Mouse (Mus musculus): ENCODE measurements at regions not wholly inside any gene's neighbourhood (a gene's known extent, or its start where the extent isn't known, plus 50 kb on each side); places are given as distances from the start of the nearest gene placed in this dataset.
A peak's percentile ranks its signal among the peaks of the same experiment; 100 is the strongest.
"Not testable (repeated sequence)": the region's sequence is repeated elsewhere in the genome, so short reads cannot be mapped to it uniquely, and the experiment has no call there.

DNA sequence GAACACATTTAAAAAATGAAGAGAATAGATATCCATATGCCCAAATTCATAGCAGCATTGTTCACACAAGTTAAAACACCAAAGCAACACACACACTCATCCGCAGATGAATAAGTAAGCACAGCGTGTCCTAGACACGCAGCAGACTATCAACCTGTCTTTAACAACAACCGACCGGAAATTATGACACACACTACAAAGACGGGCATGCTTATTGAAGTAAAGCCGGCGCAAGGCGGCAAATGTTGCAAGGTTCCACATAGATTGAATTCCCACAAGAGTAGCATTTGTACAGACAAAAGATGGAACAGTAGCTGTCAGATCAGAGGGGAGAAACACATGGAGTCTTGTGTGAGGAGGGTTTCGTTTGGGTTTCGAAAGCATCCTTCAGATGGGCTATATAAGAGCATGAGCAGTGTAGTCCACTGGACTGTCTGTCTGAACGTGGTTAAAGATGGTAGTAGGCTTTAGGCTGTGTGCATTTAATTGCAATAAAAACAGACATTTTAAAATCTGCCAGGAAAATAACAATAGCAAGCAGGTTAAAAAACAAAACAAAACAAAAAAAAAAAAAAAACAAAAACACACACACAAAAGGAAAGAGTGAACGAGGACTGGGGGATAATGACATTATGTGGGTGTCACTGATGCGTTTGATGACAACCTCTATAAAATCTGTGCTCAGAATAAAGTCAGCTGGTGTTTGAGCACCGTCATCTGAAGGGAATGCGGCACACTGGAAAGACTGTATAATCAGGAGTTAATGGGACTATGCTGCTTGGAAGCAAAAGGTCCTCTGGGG is 78.1 kb upstream of the Fam78b start:
- WGBS = 64% methylated on average over 16 of the region's 16 CpGs
- H3K4me3 ChIP-seq = no peak overlapping the region
- peak overlapping the region; percentile 35; the same call in 1 of the 2 replicates for H3K4me2 ChIP-seq (replicated peaks)
- no peaks in the 10 kb centered on the region for H3K27me3 ChIP-seq (replicated peaks)
- H3K27ac ChIP-seq = no peak overlapping the region; the same call in 1 of the 2 replicates
- no peaks in the 10 kb centered on the region for H3K36me3 ChIP-seq
- H3K9me3 ChIP-seq = no peaks in the 10 kb centered on the region
- H3K4me1 ChIP-seq = no peaks in the 10 kb centered on the region
- peak; percentile 81 for ATAC-seq (ENCODE audit: low FRiP score, low read depth)
- no peak overlapping the region for H3K9ac ChIP-seq

GRCm38 (mm10) chr1:166923713-166923975 is 77.6 kb upstream of the Fam78b start:
- Histone ChIP-seq H3K27me3 (replicated peaks) (no peaks in the 10 kb centered on the region), H3K9me3 (no peaks in the 10 kb centered on the region), H3K27ac (no peak overlapping the region), H3K36me3 (no peaks in the 10 kb centered on the region), H3K4me3 (no peak overlapping the region), H3K4me1 (no peaks in the 10 kb centered on the region), H3K9ac (no peak overlapping the region), H3K4me2 (replicated peaks) (no peak overlapping the region)
- 51% methylated on average over 3 of the region's 3 CpGs for WGBS
- no peak for ATAC-seq (ENCODE audit: low FRiP score, low read depth)

- WGBS = 84% methylated on average over 2 of the region's 2 CpGs
- no peak for ATAC-seq (ENCODE audit: low FRiP score, low read depth)
Observed at GRCm38 (mm10) chr1:166924126-166924525, 77.1 kb upstream of the Fam78b start.

GRCm38 (mm10) chr1:166926078-166926477 is 75.1 kb upstream of the Fam78b start:
- H3K9me3 ChIP-seq = no peaks in the 10 kb centered on the region
- H3K27me3 ChIP-seq (replicated peaks) = no peaks in the 10 kb centered on the region
- ATAC-seq (ENCODE audit: low FRiP score, low read depth) = no peak
- no peaks in the 10 kb centered on the region for H3K36me3 ChIP-seq
- H3K27ac ChIP-seq = no peak overlapping the region
- no peak overlapping the region for H3K4me3 ChIP-seq
- H3K9ac ChIP-seq = no peak overlapping the region
- no peak overlapping the region for H3K4me2 ChIP-seq (replicated peaks)
- no peaks in the 10 kb centered on the region for H3K4me1 ChIP-seq
- 46% methylated on average over 4 of the region's 4 CpGs for WGBS

More at GRCm38 (mm10) chr1:166924126-166924525, 77.1 kb upstream of the Fam78b start:
- Histone ChIP-seq H3K9me3 (no peaks in the 10 kb centered on the region), H3K4me1 (no peaks in the 10 kb centered on the region), H3K36me3 (no peaks in the 10 kb centered on the region), H3K9ac (no peak overlapping the region), H3K27me3 (replicated peaks) (no peaks in the 10 kb centered on the region), H3K4me2 (replicated peaks) (no peak overlapping the region), H3K4me3 (no peak overlapping the region), H3K27ac (no peak overlapping the region)

DNA sequence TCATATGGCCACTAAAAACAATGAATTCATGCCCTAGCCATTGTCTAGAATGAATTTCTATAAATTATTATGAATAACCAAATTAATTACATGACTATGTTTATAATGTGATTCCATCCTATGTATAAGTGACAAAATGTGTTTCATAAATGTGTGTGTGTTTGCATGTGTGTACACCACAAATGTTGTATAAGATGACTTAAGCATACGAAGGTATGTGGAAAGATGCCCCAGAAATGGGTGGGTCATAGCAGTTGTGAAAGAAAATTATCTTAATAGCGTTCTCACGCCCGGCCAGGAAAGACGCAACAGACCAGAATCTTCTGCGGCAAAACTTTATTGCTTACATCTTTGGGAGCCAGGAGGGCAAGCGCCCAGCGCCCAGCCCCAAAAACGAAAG is 61.5 kb upstream of the Fam78b start:
- 70% methylated on average over 9 of the region's 9 CpGs for WGBS
- H3K4me2 ChIP-seq (replicated peaks) = peak overlapping the region; percentile 28; the same call in 1 of the 2 replicates

GRCm38 (mm10) chr1:166940146-166941076 is 60.8 kb upstream of the Fam78b start:
- ATAC-seq (ENCODE audit: low FRiP score, low read depth) = peak; percentile 49; the same call in 1 of the 2 replicates
- H3K4me3 ChIP-seq = 0 out of 2 replicates have a peak overlapping the region, but pooled peaks have one; percentile 7
- H3K9me3 ChIP-seq; H3K36me3 ChIP-seq; H3K9ac ChIP-seq; H3K4me1 ChIP-seq; H3K27ac ChIP-seq; H3K27me3 ChIP-seq (replicated peaks): not testable (repeated sequence)
- H3K4me2 ChIP-seq (replicated peaks) = peak overlapping the region; percentile 28; the same call in 1 of the 2 replicates
- 57% methylated on average over 31 of the region's 31 CpGs for WGBS

More for the DNA sequence above, 61.5 kb upstream of the Fam78b start:
- not testable (repeated sequence) for H3K9me3 ChIP-seq; H3K27ac ChIP-seq; H3K4me1 ChIP-seq; H3K9ac ChIP-seq; ATAC-seq (ENCODE audit: low FRiP score, low read depth); H3K27me3 ChIP-seq (replicated peaks); H3K36me3 ChIP-seq
- H3K4me3 ChIP-seq = 0 out of 2 replicates have a peak overlapping the region, but pooled peaks have one; percentile 7

DNA sequence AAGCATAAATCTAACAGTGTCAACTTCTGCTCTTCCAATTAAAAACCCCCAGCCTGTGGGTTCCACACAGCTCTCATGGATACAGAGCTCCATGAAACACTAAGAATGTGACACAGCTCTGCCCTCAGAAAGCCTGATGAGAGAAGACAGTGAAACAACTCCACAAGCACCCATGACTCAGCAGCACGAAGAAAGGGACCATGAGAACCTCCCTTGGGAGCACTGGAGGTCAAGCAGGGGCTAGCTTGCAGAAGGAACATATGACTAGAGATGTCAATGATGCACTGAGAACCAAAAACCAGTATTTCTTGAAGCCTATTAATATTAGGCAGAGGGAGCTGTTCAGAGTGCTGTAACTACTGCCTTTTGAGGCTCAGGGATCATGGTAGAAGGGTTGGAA is 59.0 kb upstream of the Fam78b start:
- no peaks in the 10 kb centered on the region for H3K36me3 ChIP-seq
- H3K4me1 ChIP-seq = no peaks in the 10 kb centered on the region
- H3K9me3 ChIP-seq = no peaks in the 10 kb centered on the region
- no peak overlapping the region for H3K4me2 ChIP-seq (replicated peaks)
- ATAC-seq (ENCODE audit: low FRiP score, low read depth) = no peak
- H3K4me3 ChIP-seq = no peak overlapping the region
- WGBS = 67% methylated on average over 1 of the region's 1 CpGs
- H3K9ac ChIP-seq = no peak overlapping the region
- H3K27ac ChIP-seq = no peak overlapping the region
- H3K27me3 ChIP-seq (replicated peaks) = no peaks in the 10 kb centered on the region

GRCm38 (mm10) chr1:166944540-166944939 is 56.7 kb upstream of the Fam78b start:
- Histone ChIP-seq H3K4me1 (peaks cover 5% of the 10 kb centered on the region; the same call in 1 of the 2 replicates), H3K36me3 (no peaks in the 10 kb centered on the region), H3K4me2 (replicated peaks) (no peak overlapping the region), H3K27me3 (replicated peaks) (no peaks in the 10 kb centered on the region), H3K4me3 (no peak overlapping the region), H3K9me3 (no peaks in the 10 kb centered on the region), H3K9ac (no peak overlapping the region), H3K27ac (no peak overlapping the region)
- no peak for ATAC-seq (ENCODE audit: low FRiP score, low read depth)
- 84% methylated on average over 7 of the region's 7 CpGs for WGBS

- Histone ChIP-seq H3K4me2 (replicated peaks) (peak overlapping the region; percentile 39), H3K27me3 (replicated peaks) (no peaks in the 10 kb centered on the region), H3K9me3 (no peaks in the 10 kb centered on the region), H3K9ac (no peak overlapping the region), H3K27ac (no peak overlapping the region; the same call in 1 of the 2 replicates), H3K4me3 (no peak overlapping the region), H3K36me3 (no peaks in the 10 kb centered on the region), H3K4me1 (peaks cover 5% of the 10 kb centered on the region; the same call in 1 of the 2 replicates)
- ATAC-seq (ENCODE audit: low FRiP score, low read depth) = peak; percentile 93
- 41% methylated on average over 15 of the region's 15 CpGs for WGBS
Observed at GRCm38 (mm10) chr1:166947844-166948702, 53.1 kb upstream of the Fam78b start.
